Mouse (Mus musculus): ENCODE data around the gene Unc5b. TPM values are rescaled to one million over a fixed set of nuclear protein-coding genes. Genes with fewer than 3 reads are reported as not detected.
A peak's percentile ranks its signal among the peaks of the same experiment; 100 is the strongest.

Gene Unc5b
- polyA plus RNA-seq, 1 experiment from 2014 or later = 8.2 TPM

- Histone ChIP-seq H3K36me3 (peaks cover 23% of the 10 kb centered on the region; the same call in 1 of the 2 replicates), H3K27ac (peak overlapping the region; percentile 38; the same call in 1 of the 2 replicates), H3K4me3 (no peak overlapping the region), H3K27me3 (no peaks in the 10 kb centered on the region), H3K9ac (no peak overlapping the region), H3K4me2 (no peak overlapping the region), H3K4me1 (peaks cover 17% of the 10 kb centered on the region), H3K9me3 (no peaks in the 10 kb centered on the region)
- 26% methylated on average over 5 of the region's 5 CpGs for WGBS
- no peak for ATAC-seq (ENCODE audit: insufficient number of reproducible peaks, low FRiP score, low TSS enrichment, low read depth)
These were observed 104.1 kb downstream of the Unc5b start for GRCm38 (mm10) chr10:60727301-60727700.

DNA sequence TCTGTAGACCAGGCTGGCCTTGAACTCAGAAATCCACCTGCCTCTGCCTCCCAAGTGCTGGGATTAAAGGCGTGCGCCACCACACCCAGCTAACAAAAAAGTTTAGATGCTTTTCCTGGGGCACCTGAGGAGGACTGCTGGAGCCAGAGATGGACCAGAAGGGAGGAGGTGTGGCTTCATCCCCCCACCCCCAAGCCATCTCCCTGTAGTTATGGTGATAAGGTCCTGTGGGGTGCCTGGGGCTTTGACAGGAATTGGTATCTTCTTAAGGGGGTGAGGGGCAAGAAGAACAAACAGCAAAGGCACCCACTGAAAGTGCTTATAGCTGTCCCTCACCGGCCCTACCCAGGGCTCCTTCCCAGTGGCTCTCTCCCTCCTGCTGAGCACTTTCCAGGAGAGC, 104.5 kb downstream of the Unc5b start:
- Histone ChIP-seq H3K9me3 (no peaks in the 10 kb centered on the region), H3K27ac (no peak overlapping the region), H3K4me2 (no peak overlapping the region), H3K4me1 (peaks cover 12% of the 10 kb centered on the region), H3K36me3 (peaks cover 26% of the 10 kb centered on the region; the same call in 1 of the 2 replicates), H3K4me3 (no peak overlapping the region), H3K27me3 (no peaks in the 10 kb centered on the region), H3K9ac (no peak overlapping the region)
- WGBS = 62% methylated on average over 3 of the region's 3 CpGs
- ATAC-seq (ENCODE audit: insufficient number of reproducible peaks, low FRiP score, low TSS enrichment, low read depth) = no peak

- 67% methylated on average over 6 of the region's 6 CpGs for WGBS
- no peaks in the 10 kb centered on the region for H3K27me3 ChIP-seq
- H3K4me3 ChIP-seq = no peak overlapping the region
- H3K4me1 ChIP-seq = peaks cover 12% of the 10 kb centered on the region
- H3K27ac ChIP-seq = no peak overlapping the region
- no peaks in the 10 kb centered on the region for H3K9me3 ChIP-seq
- ATAC-seq (ENCODE audit: insufficient number of reproducible peaks, low FRiP score, low TSS enrichment, low read depth) = no peak
- H3K9ac ChIP-seq = no peak overlapping the region
- H3K4me2 ChIP-seq = no peak overlapping the region
- H3K36me3 ChIP-seq = peaks cover 27% of the 10 kb centered on the region
These were observed 106.9 kb downstream of the Unc5b start for GRCm38 (mm10) chr10:60724496-60724895.

DNA sequence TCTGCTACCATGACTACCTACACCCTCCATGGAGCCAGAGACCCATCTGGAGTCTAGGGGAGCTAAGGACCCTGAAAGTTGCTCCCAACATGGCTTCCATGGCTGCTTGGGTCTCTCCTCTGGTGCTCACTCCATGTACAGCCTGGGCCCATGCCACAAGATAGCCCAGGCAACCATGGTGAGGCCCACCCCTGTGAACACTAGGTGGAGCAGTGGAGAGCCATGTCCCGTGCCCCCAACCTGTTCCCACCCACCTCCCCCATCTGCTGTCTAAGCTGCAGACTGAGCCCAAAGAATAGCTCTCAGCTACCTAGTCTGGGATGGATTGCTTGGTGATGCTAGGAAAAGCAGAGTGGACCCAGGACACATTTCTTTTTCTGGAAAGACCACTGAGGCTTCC, 108.0 kb downstream of the Unc5b start:
- no peak overlapping the region for H3K9ac ChIP-seq
- H3K27ac ChIP-seq = no peak overlapping the region
- H3K4me2 ChIP-seq = no peak overlapping the region
- peaks cover 12% of the 10 kb centered on the region for H3K4me1 ChIP-seq
- H3K36me3 ChIP-seq = peaks cover 34% of the 10 kb centered on the region
- H3K4me3 ChIP-seq = no peak overlapping the region
- no peaks in the 10 kb centered on the region for H3K9me3 ChIP-seq
- no peak for ATAC-seq (ENCODE audit: insufficient number of reproducible peaks, low FRiP score, low TSS enrichment, low read depth)
- 70% methylated on average over 1 of the region's 1 CpGs for WGBS
- H3K27me3 ChIP-seq = no peaks in the 10 kb centered on the region

DNA sequence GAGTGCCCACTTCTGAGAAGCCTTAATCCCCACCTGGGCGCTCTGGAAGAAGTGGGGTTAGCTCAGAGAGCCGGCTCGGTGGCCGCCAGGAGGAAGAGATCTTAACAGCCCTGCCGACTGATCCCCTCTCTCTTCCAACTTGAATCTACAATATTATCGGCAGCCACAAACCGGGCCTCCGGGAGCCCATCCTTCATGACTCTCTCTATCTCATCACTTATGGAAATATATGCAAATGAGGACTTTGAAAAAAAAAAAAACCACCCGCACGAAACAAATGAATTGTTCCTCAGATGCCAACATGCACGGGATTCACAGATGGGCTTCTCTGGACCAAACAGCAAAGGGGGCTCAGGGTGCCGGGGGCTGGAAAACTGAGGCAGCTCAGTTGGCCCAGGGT, 109.7 kb downstream of the Unc5b start:
- Histone ChIP-seq H3K36me3 (peaks cover 37% of the 10 kb centered on the region), H3K4me1 (no peaks in the 10 kb centered on the region), H3K27ac (no peak overlapping the region), H3K9me3 (no peaks in the 10 kb centered on the region), H3K9ac (no peak overlapping the region), H3K27me3 (no peaks in the 10 kb centered on the region), H3K4me2 (no peak overlapping the region), H3K4me3 (no peak overlapping the region)
- no peak for ATAC-seq (ENCODE audit: insufficient number of reproducible peaks, low FRiP score, low TSS enrichment, low read depth)
- WGBS = 63% methylated on average over 12 of the region's 12 CpGs

DNA sequence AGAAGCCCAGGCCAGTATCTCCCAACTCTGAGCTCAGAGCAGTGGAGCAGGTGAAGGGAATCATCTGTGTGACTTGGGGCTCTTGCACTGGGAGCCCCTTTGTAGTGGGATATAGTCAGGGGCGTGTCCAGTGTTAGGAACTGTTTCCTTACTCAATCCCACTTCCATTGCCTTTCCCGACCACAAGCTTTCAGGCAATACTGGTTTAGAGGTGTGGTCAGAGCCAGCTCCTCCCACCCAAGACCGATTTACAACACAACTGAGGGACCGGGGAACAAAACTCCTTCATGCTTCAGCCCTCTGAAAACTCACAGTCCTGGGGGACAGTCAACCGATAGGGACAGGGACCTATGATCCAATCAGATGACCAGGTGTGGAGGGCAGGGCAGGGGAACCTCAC, 110.9 kb downstream of the Unc5b start:
- Histone ChIP-seq H3K4me1 (no peaks in the 10 kb centered on the region), H3K9me3 (no peaks in the 10 kb centered on the region), H3K27ac (no peak overlapping the region), H3K4me3 (no peak overlapping the region), H3K27me3 (no peaks in the 10 kb centered on the region), H3K4me2 (no peak overlapping the region), H3K9ac (no peak overlapping the region), H3K36me3 (peaks cover 47% of the 10 kb centered on the region)
- ATAC-seq (ENCODE audit: insufficient number of reproducible peaks, low FRiP score, low TSS enrichment, low read depth) = no peak
- 75% methylated on average over 5 of the region's 5 CpGs for WGBS

DNA sequence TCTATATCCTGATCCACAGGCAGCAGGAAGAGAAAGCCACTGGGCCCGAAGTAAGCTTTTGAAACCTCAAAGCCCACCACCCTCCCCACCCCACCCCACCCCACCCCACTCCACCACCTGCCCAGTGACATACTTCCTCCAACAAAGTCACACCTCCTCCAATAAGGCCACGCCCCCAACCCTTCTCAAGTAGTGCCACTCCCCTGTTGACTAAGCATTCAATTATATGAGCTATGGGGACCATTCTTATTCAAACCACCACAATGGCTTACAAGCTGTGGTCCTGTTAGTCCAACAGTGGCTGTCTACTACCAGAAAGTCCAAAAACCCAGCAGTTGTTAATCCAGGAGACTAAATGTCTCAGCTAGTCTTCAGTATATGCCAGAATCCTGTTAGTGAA, 112.9 kb downstream of the Unc5b start:
- H3K27me3 ChIP-seq = no peaks in the 10 kb centered on the region
- H3K27ac ChIP-seq = no peak overlapping the region
- 96% methylated on average over 2 of the region's 2 CpGs for WGBS
- no peaks in the 10 kb centered on the region for H3K4me1 ChIP-seq
- no peak for ATAC-seq (ENCODE audit: insufficient number of reproducible peaks, low FRiP score, low TSS enrichment, low read depth)
- no peak overlapping the region for H3K4me2 ChIP-seq
- peaks cover 7% of the 10 kb centered on the region; the same call in 1 of the 2 replicates for H3K9me3 ChIP-seq
- H3K9ac ChIP-seq = no peak overlapping the region
- peaks cover 55% of the 10 kb centered on the region for H3K36me3 ChIP-seq
- H3K4me3 ChIP-seq = no peak overlapping the region

DNA sequence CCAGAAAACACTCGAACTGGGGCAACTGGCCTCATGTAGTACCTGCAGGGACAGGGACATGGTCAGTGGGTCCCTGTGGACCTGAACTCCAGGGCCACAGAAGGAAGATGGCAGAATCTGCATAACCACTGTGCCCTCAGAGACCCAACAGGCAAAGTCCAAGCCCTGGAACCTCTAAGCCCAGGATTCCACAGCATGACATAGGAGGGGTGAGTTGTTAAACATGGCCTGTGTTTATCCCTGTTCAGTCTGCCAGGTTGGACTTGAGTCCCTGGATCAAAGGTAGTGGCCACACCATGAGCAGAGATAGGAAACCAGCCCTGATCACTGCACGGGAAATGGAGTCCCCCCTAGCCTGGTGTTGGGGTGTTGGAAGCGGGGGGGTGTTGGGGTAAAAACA, 114.9 kb downstream of the Unc5b start:
- Histone ChIP-seq H3K4me2 (no peak overlapping the region), H3K36me3 (peaks cover 56% of the 10 kb centered on the region), H3K4me1 (no peaks in the 10 kb centered on the region), H3K27me3 (no peaks in the 10 kb centered on the region), H3K9ac (no peak overlapping the region), H3K9me3 (peaks cover 7% of the 10 kb centered on the region; the same call in 1 of the 2 replicates), H3K27ac (no peak overlapping the region), H3K4me3 (no peak overlapping the region)
- 89% methylated on average over 3 of the region's 3 CpGs for WGBS
- ATAC-seq (ENCODE audit: insufficient number of reproducible peaks, low FRiP score, low TSS enrichment, low read depth) = no peak

Other genes starting within 250 kb of the Unc5b start
- gene Cdh23, start 135.1 kb downstream of the Unc5b start, polyA plus RNA-seq (2015; fragmentation: Nextera tagmentation; extraction: Ambion mirVana) = 1.6 and 2.4 TPM in 2 replicates
- gene Slc29a3, start 78.8 kb downstream of the Unc5b start, polyA plus RNA-seq (2015; fragmentation: Nextera tagmentation; extraction: Ambion mirVana) = 16.0 and 17.9 TPM in 2 replicates

Data from limb, embryonic 15.5 days (tissue).